Mouse (Mus musculus) adrenal gland, adult 8-10 months (tissue): ENCODE measurements around the gene C1qtnf6. TPM values are rescaled to one million over a fixed set of nuclear protein-coding genes. Genes with fewer than 3 reads are reported as not detected.
A peak's percentile ranks its signal among the peaks of the same experiment; 100 is the strongest.

Experiments used
- DNase-seq: peaks from one replicate; pipeline ENCODE4 v3.0.0; 2022
- total RNA-seq, 4 experiments: library from RNA; stranded (reverse); gene quantifications; 2 replicates each; pipeline ENCODE4 v1.2.4; 2022

The C1qtnf6 gene
- total RNA-seq, 4 experiments from 2014 or later, result 19.3 to 41.2 (median 31.8) TPM

DNA sequence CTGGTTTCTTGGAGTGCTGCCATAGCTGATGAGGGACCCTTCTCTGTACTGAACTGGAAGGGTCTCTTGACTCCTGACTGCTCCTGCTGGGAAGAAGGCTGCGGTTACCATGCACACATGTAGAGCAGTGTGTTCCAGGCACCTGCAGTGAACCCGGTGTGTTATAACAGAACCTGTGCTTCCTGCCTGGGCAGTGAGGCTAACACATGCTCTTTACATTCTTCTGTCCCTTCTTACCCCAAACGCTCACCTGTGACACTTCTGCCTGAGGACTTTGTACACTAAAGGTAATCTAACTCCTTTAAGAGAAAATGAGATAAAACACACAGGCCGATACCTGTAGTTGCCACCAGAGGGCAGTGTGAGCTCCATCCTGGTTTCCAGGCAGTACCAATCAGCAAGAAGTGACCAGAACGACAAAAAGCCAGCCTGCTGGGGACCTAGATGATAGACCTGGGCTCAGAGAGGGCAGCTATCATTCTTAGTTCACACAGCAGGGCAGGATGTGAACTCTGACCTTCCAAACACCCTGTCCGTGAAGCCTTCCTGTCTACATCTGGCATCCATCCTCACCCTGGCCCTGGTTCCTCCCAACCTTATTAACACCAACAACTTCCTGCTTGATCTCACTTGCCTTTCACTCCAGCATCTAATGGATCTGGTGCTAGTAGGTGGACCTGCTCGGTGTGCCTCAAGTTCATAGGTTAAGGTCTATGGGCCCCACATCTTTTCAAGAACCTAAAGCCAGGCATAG lies 16.6 kb downstream of the C1qtnf6 start:
- peak; percentile 65 for DNase-seq

DNA sequence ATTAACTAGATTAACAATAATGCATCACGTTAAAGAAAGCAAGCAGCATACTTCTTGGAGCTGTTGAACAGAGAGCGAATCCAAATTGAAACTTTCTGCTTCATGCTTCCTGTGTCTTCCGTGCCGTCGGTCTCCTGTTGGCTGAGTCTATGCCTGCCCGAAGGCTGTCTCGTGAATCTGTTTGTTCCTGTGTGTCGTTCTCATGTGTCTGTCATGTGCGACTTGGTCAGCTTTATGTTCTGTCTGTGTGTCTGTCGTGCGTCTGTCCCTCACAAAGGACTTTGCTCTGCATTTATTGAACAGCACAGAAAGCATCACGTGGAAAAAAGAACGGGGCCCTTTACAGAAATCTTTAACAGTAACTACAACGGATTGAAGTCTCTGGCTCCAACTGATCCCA lies 18.2 kb downstream of the C1qtnf6 start:
- DNase-seq, result no peak

DNA sequence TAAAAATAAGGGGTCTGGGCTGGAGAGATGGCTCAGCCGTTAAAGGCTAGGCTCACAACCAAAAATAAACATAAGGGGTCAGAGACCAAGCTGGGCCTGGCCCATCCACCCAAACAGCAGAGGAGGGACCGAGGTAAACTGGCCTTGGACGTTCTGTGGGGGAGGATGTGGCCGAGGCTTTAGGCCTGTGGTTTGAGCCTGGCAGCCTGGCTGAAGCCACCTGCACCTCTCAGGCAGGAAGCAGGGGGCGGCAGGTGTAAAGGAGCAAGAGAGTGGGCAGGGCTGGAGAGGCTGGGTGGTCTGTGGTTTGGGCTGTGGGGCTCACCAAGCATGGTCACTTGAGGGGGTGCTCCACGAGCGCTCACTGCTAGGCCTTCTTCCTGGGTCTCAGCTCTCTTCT lies 19.3 kb downstream of the C1qtnf6 start:
- DNase-seq, result no peak

DNA sequence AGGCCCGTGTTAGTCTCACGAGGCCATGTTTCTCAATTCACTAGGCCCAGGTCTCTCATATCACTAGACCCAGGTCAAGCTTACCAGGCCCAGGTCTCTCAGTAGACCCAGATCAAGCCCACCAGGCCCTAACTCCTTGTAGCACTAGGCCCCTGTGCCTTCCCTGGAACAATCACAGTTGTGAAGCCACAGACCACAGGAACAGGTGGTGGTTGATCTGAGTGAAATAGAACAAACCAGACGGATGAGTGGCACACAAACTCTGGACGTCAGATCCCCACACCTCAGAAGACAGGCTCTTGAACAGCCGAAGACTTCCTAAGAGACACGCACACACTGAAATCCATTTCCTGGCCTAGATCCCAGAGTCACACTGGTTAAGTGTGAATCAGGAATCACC lies 20.5 kb downstream of the C1qtnf6 start:
- no peak for DNase-seq

DNA sequence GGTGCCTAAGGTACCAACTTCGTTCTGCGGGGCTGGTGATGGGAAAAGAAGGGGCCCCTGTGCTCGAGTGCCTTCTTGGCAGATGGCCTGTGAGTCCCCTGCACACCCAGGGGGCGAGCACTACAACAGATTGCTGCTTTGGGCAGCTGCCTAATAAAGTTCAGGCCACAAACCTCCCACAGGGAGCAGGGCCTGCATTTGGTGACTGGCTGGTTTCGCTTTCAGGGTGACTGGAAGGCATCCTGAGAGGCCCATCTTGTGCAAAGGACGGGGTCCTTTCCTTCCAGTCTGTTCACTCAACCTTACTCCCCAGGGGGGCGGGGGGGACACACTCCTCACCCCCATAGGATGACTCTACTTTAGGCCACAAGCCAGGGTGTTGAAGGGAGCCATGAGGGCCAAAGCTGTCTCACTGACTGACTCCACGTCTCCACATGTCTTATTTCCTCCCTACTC lies 21.1 kb downstream of the C1qtnf6 start:
- no peak for DNase-seq

DNA sequence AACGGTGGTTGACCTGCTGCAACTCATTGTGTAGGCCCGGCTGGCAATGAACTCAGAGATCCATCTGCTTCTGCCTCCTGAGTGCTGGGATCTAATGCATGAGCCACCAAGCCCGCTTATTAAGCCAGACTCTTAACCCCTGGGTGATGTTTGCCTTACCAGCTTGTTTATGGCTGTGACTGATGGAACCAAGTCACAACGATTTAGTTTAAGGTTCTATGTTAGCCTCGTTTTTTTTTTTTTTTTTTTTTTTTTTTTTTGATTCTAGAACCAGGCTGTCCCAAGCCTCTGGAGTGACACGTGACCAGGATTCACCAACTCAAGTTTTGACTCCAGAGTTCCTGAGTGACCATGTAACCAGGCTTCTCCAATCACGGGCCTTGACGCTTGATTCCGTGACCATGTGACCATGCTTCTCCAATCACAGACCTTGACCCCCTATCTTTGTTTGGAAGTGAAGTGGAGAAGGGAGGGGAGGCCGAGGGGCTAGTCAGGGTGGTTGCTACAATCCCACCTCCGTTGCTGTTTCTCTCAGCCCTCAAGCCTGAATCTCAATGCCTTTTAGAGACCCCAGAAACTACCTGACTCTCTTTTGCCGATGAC lies 21.8 kb downstream of the C1qtnf6 start:
- DNase-seq, result no peak

DNA sequence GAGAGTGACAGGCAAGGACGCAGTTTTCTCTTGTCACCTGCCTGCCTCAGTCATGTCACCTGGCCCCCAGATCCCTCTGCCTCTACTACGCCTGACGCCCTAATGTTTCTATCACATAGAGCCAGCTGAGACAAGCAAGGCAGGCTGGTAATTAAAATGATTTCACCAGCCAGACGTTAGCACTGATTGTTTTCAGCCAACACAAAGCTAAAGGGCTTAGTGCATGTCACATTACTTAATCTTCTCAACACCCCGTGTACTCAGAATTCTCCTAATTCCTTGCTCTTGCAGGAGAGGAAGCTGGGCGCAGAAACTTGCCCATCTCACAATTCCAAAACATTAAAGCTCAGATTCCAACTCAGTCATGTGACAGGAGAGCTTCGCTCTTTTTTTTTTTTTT lies 22.8 kb downstream of the C1qtnf6 start:
- DNase-seq, result no peak

DNA sequence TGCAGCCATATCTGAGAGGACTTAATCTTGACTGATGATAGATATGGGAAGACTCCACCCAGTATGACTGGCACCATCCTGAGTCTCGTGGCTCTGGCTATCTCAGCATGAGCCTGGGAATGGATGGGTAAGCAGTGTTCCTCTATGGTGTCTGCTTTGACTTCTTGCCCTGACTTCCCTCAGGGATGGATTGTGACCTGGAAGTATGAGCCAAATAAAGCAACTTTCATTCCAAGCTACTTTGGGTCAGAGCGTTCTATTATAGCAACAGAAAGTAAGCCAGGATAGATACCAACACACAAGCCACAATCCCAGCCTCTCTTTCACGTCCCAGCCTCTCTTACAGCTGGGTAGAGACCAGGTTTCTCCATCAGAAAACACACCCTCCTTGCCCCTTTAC lies 25.7 kb downstream of the C1qtnf6 start:
- no peak for DNase-seq

DNA sequence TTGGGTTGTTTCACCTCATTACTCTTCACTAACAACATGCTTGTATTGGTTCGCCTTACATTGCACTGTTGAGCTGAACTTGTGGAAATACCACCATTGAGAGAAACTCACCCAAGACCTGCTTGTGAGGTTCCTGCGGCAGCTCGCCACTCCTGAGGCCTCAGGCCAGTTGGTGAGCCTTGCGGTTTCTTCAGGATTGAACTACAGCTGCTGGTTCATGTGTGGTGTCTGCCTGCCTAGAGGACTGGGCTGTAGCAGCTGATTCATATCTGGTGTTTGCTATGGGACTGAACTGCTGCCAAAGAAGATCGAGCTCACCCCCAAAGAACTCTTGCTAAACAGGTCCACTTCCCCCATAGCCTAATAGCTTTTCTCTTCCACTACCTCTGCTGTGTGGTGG lies 26.4 kb downstream of the C1qtnf6 start:
- no peak for DNase-seq

DNA sequence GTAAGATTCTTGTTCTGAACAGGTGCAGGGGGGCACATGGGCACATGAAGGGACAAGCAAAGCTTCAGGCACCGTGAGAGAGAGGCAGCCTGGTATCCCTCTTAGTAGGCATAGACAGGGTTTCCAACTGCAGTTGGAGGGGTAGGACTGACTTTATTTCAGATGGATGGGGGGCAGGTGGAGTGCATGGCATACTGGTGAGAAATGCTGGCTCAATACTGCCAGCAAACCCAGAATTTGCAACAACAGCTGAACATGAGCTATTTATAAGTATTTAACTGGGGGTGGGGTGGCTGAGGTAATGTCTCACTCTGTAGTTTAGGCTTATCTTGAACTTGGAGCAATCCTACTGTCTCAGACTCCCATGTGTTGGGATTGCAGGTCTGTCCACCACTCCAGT lies 27.2 kb downstream of the C1qtnf6 start:
- no peak for DNase-seq

DNA sequence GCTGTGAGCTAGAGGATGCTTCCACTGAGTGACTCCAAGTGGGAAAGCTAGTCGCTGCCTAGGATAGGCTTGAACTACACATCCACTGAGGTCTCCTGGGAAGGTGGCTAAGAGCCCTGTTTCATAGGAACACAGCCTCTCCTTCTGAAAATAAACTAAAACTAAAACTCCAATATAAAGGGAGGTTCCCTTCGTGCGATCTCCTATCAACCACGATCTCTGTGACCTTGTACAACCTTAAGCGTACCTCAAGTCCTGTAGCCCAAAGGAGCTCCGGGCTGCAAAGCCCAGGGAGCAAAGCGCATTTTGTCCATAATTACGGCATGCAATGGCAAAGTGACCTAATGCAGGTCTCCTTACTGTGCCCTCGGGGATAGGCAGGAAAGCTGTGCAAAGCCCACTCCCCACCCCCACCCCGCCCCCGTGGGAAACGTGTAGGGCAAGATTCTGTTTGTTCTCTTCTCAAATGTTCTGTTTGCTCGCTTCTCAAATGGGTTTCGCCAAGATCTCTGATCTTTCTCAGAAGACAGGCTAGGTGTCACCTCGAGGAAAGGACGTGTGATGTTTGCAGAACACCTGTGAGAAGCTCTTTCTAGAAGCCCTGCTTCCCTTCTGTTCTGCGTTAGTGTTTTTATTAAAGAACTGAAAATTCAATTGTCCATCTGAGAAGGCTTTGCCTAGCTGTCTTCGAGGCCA lies 28.6 kb downstream of the C1qtnf6 start:
- no peak for DNase-seq

DNA sequence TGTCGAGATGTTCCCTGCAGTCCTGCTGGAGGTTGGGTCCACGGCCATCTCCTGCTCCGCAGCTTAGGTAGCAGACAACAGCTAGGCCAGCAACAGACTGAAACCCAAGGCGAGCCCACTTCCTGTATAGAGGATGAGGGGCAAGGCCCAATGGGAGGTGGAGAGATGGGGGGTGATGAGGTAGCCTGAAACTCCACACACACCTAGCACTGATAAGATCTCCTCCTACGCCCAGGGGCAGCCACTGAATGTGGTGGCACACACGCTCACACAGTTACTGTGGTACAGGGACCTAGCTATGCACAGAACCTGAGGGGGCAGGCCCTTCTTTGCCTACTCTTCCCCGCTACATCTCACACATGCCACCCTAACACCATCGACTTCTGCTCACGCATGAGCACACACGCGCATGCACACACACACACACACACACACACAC lies 36.2 kb downstream of the C1qtnf6 start, which contains the start of gene Il2rb:
Il2rb (minus strand) TSS at position 304 of the 439 bp plus-strand sequence.
- no peak for DNase-seq

DNA sequence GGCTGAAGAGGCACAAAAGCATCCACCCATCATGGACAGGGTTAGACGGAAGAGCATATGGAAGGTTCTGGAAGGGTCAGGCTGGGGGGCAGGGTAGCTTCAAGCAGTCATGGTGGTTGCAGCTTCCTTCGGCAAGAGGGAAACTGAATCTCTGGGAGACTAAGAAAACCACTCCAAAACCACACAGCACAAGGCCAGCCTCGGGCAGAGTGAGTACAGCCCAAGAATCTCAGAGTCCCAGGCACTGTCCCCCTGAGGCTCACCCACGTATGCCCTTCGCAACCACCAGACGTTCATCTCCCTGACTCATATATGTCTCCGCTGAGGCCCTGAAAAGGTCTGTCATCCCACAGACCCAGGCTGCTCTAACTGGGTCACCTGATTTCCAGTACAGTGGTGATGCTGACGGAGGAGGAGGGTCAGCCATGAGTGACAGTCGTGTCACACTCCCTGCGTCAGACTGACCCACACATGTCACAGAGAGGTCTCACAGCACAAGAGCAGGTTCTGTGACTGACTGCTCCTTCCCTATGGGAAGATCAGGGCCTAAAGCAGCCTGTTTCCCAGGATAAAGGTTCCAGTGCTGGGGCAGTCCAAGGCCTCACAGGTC lies 37.7 kb downstream of the C1qtnf6 start:
- DNase-seq, result no peak

DNA sequence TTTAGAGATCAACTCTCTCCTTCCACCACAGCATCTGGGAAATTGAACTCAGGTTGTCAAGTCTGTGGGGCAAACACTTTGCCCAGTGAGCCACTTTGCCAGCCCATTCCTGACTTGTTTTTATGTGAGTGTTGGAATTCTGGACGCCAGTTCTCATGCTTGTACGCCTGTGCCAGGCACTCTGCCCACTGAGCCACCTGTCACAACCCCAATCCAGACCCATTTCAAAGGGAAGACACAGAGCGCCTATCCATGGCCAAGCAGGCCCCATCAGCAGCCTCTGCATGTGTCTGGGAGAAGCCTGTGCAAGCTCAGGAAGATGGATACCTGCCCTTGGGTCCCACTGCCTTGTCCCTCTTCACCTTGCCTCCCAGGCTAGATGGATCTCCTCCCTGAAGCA lies 39.9 kb downstream of the C1qtnf6 start:
- no peak for DNase-seq

DNA sequence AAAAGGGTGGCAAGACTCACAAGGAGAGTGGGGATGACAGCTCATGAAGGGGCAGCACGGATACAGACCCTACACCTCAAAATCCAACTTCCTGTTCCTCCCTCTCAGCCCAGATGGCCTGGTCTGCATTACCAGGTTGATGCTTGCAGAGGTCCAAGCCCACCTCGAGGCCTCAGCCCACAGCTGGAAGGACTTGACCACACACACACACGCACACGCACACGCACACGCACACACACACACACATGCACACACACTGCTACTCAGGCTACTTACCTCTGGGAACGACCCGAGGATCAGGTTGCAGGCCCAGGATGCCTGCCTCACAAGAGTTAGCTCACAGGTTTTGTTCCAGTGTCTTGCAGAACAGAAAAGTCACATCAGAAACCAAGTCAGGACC lies 41.3 kb downstream of the C1qtnf6 start:
- DNase-seq, result no peak

DNA sequence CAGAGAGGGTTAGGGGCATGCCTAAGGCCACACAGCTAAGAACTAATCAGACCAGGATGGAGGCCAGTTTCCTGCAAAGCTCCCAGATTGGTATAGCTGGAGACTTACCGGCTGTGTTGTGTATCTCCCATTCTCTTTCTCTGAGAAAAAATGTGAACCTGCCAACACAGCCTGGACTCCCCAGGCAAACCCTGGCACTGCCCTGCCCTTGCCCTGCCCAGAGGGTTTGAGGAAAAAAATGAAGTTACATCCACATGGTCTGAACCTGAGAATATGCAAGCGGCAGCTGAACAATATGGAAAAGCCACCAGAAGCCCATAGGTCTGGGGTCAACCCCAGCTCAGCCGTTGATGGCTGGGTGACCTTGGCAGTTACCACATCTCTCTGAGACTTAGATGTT lies 42.0 kb downstream of the C1qtnf6 start:
- no peak for DNase-seq

DNA sequence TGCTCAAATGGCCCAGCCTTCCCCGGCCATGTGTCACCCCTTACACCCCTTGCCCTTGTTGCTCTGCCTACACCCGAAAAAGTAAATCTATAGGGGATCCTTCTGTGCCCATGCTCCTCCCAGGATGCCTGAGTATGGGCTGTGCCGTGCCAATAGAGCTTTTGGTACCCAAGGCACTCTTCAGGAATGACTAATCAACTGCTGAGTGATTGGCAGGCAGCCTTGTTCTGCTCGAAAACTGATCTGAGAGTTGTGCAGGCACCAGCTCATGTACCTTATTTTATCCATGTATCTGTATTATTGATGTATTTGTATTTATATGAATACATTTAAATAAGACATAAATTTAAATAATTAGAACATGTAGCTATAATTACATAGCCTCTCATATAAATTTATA lies 44.1 kb downstream of the C1qtnf6 start:
- no peak for DNase-seq

DNA sequence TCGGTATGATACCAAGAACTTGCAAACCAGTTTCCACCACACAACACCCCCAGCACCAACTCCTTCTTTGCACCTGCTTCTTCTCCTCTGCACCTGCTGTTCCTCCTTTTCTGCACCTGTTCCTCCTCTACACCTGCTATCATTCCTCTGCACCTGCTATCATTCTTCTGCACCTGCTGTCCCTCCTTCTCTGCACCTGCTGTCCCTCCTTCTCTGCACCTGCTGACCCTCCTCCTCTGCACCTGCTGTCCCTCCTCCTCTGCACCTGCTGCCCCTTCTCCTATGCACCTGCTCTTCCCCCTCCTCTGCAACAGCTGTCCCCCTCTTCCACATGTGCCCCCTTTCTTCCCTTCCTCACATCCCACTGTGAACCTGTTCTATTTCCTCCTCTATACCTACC lies 44.7 kb downstream of the C1qtnf6 start:
- DNase-seq, result no peak

DNA sequence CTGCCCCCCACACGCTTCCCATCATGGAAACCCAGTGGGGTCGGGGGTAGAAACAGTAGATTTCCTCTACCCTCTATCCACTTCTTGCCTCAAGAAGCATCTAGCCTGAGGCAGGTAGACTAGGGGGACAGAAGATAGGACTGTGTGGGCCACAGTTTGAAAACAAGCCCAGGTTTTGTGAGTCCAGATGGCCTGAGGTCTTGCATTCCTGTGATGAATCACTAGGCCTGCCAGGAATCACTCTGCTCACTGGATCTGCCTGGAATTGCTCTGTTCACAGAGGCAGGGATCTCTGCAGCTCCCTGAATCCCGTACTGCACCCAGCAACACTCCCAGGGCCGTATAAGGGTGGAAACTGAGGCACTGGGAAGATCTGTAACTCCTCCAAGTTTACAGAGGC lies 47.9 kb downstream of the C1qtnf6 start:
- DNase-seq, result no peak

DNA sequence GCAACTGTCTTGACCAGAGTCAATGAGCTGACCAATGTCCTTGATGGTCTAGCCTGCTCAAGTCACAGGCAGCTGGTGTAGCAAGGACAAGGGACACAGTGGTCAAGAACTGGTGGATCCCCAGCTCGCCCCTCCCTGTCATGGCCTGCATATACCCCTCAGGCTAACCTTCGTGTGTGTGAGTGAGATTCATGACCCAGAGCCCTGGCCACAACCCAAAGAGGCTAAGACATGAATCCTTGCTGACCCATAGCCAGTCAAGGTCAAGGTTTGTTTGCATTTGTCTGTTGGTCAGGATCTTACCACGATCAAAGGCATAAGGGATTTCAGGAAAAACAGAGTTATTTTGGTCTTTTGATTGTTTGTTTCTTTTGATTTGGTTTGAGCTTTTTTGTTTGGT lies 48.7 kb downstream of the C1qtnf6 start:
- DNase-seq, result peak; percentile 59

DNA sequence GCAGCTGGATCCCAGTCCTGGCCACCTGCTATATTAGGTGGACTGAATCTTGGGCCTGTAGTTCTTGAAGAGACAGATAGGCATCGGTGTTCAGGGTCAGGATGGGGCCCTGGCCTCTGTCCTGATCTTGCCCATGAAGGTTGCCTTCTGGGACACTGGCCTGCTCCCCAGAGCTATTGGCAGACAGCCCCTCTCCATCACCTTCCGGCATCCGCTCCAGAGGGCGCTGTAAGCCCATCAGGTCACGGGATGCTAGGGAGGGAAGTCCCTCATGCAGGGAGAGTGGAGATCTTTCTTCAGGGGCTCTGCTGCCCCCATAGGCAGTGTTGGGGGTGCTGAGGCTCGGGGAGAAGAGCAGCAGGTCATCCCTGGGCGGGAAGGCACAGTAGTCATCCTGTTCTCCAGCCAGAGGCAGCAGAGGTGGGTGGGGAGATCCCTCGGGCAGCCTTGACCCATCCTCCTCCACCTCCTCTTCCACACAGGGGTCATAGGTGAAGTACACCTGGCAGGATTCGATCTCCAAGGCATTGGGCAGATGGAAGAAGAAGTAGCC lies 49.7 kb downstream of the C1qtnf6 start:
- DNase-seq, result no peak

DNA sequence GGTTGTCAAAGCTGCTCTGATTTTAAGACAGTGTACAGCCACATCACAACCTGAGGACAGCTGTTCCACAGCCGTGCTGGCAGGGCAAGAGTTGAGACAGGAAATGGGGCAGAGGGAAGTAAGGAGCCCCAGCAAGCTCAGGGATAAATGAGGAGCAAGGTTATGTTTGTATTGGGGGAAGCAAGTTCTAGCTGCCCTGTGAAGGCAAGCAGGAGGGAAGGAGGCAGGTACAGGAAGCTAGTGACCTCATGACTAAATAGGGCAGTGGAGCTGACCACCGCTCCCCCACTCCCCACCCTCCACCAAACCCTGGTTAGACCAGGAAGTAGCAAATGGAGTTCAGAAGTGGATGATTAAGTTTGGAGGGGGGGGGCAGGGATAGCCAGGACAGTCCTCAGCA lies 50.2 kb downstream of the C1qtnf6 start:
- DNase-seq, result no peak

DNA sequence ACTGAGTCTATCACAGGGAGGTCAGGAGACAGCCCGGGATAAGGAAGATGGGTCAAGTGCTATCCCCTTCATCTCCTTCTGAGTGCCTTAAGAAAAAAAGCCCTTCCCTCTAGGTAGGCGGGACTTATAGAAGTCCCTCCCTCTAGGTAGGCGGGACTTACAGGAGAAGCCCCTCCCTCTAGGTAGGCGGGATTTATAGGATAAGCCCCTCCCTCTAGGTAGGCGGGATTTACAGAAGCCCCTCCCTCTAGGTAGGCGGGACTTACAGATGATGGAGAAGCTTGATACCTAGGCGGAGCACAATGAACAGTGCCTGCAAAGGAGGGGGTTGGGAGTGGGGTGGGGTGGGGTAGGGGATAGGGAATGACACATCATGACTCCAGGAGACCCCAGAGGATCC lies 51.1 kb downstream of the C1qtnf6 start:
- no peak for DNase-seq
